Mouse (Mus musculus) MEL (cell line): Measurements from ENCODE around the gene Fam57a. TPM values are rescaled to one million over a fixed set of nuclear protein-coding genes. Genes with fewer than 3 reads are reported as not detected.
A peak's percentile ranks its signal among the peaks of the same experiment; 100 is the strongest.

Experiments
- DNase-seq: peaks from one replicate; pipeline ENCODE4 v3.0.0; 2011; ENCODE audit warnings: low read depth, low spot score
- H3K27ac ChIP-seq: 2 replicates; pipeline ENCODE4 v1.5.1; 2012; ENCODE audit warnings: low read depth, mild to moderate bottlenecking, control low read depth, low read length, moderate library complexity; ENCODE audit not compliant: control insufficient read depth
- H3K27me3 ChIP-seq, 2 experiments: fragments of 150-350 bp in 1 of 2; sonication (generic) in 1 of 2; 2 replicates each; pipeline ENCODE4 v1.6.1; 2012; ENCODE audit warnings: low read length in 2 of 2, mild to moderate bottlenecking in 2 of 2, improper control_type of control experiment in 1 of 2, moderate library complexity in 1 of 2; ENCODE audit not compliant: insufficient read depth in 2 of 2, control insufficient read depth in 1 of 2
- H3K36me3 ChIP-seq, 2 experiments: 2 replicates each; pipeline ENCODE4 v1.6.1; 2012 to 2014; ENCODE audit warnings: low read length in 2 of 2, improper control_type of control experiment in 1 of 2, inconsistent platforms in 1 of 2, mild to moderate bottlenecking in 1 of 2; ENCODE audit not compliant: insufficient read depth in 2 of 2, control insufficient read depth in 1 of 2
- H3K4me1 ChIP-seq, 2 experiments: fragments of 150-350 bp in 1 of 2; sonication (generic) in 1 of 2; 2 replicates each; pipeline ENCODE4 v1.6.1; 2012; ENCODE audit warnings: low read length in 2 of 2, improper control_type of control experiment in 1 of 2, mild to moderate bottlenecking in 1 of 2; ENCODE audit not compliant: insufficient read depth in 2 of 2, control insufficient read depth in 1 of 2
- H3K4me3 ChIP-seq, 2 experiments: fragments of 150-350 bp in 1 of 2; sonication (generic) in 1 of 2; 2 replicates each; pipeline ENCODE4 v1.5.1; 2012; ENCODE audit warnings: low read depth in 2 of 2, low read length in 2 of 2, mild to moderate bottlenecking in 2 of 2, moderate library complexity in 2 of 2, control low read depth in 1 of 2, improper control_type of control experiment in 1 of 2; ENCODE audit not compliant: control insufficient read depth in 1 of 2, insufficient read depth in 1 of 2
- H3K79me2 ChIP-seq: 2 replicates; pipeline ENCODE4 v1.6.1; 2012; ENCODE audit warnings: mild to moderate bottlenecking, low read length, moderate library complexity; ENCODE audit not compliant: control insufficient read depth, poor library complexity, insufficient read depth
- H3K9ac ChIP-seq: 2 replicates; pipeline ENCODE4 v1.6.1; 2012; ENCODE audit warnings: low read depth, mild to moderate bottlenecking, control low read depth, low read length, moderate library complexity; ENCODE audit not compliant: control insufficient read depth, poor library complexity, severe bottlenecking
- H3K9me3 ChIP-seq: fragments of 150-350 bp; sonication (generic); replicated peaks from 2 replicates; pipeline ENCODE4 v1.6.1; 2012; ENCODE audit warnings: mild to moderate bottlenecking, low read length, improper control_type of control experiment, moderate library complexity; ENCODE audit not compliant: insufficient read depth
- BHLHE40 ChIP-seq: IDR thresholded peaks from 2 replicates; pipeline ENCODE4 v1.6.1; 2012; ENCODE audit warnings: low read depth, mild to moderate bottlenecking, inconsistent platforms, low read length, improper control_type of control experiment, borderline replicate concordance
- CHD1 ChIP-seq: IDR thresholded peaks from 2 replicates; pipeline ENCODE4 v1.6.1; 2012; ENCODE audit warnings: low read depth, mild to moderate bottlenecking, inconsistent platforms, low read length, improper control_type of control experiment
- CHD2 ChIP-seq: IDR thresholded peaks from 2 replicates; pipeline ENCODE4 v1.6.1; 2011; ENCODE audit warnings: low read length, improper control_type of control experiment
- CTCF ChIP-seq, 3 experiments: IDR thresholded peaks in 2 of 3; conservative IDR thresholded peaks in 1 of 3; 2 replicates each; pipeline ENCODE4 v1.5.1; 2011 to 2012; ENCODE audit warnings: low read length in 3 of 3, low read depth in 2 of 3, mild to moderate bottlenecking in 2 of 3, improper control_type of control experiment in 1 of 3, inconsistent platforms in 1 of 3, mixed read lengths in 1 of 3, moderate library complexity in 1 of 3; ENCODE audit not compliant: control insufficient read depth in 1 of 3, insufficient read depth in 1 of 3, poor library complexity in 1 of 3, severe bottlenecking in 1 of 3
- E2F4 ChIP-seq: IDR thresholded peaks from 2 replicates; pipeline ENCODE4 v1.6.1; 2011; ENCODE audit warnings: low read depth, low read length, improper control_type of control experiment, borderline replicate concordance
- EP300 ChIP-seq, 2 experiments: IDR thresholded peaks; 2 replicates each; pipeline ENCODE4 v1.6.1; 2011; ENCODE audit warnings: improper control_type of control experiment in 2 of 2, low read length in 2 of 2, low read depth in 1 of 2, mild to moderate bottlenecking in 1 of 2
- ETS1 ChIP-seq: IDR thresholded peaks from 2 replicates; pipeline ENCODE4 v1.6.1; 2012; ENCODE audit warnings: low read depth, mild to moderate bottlenecking, inconsistent platforms, low read length, improper control_type of control experiment, moderate library complexity
- GABPA ChIP-seq: IDR thresholded peaks from 2 replicates; pipeline ENCODE4 v1.6.1; 2012; ENCODE audit warnings: low read depth, mild to moderate bottlenecking, inconsistent platforms, low read length, improper control_type of control experiment, moderate library complexity
- GATA1 ChIP-seq: IDR thresholded peaks from 2 replicates; pipeline ENCODE4 v1.6.1; 2011; ENCODE audit warnings: low read depth, low read length, improper control_type of control experiment
- KAT2A ChIP-seq: conservative IDR thresholded peaks from 2 replicates; pipeline ENCODE4 v1.6.1; 2012; ENCODE audit warnings: low read depth, low read length, improper control_type of control experiment, inconsistent platforms
- MAX ChIP-seq: IDR thresholded peaks from 2 replicates; pipeline ENCODE4 v1.6.1; 2011; ENCODE audit warnings: low read length, improper control_type of control experiment
- MAZ ChIP-seq: IDR thresholded peaks from 2 replicates; pipeline ENCODE4 v1.6.1; 2012; ENCODE audit warnings: low read depth, mild to moderate bottlenecking, inconsistent platforms, low read length, improper control_type of control experiment
- MEF2A ChIP-seq: IDR thresholded peaks from 2 replicates; pipeline ENCODE4 v1.6.1; 2014; ENCODE audit warnings: low read depth, mild to moderate bottlenecking, inconsistent platforms, low read length, improper control_type of control experiment; ENCODE audit not compliant: poor library complexity, insufficient replicate concordance, severe bottlenecking; ENCODE audit errors: extremely low read depth
- MYB ChIP-seq: IDR thresholded peaks from 2 replicates; pipeline ENCODE4 v1.6.1; 2011; ENCODE audit warnings: mild to moderate bottlenecking, low read depth, low read length, improper control_type of control experiment
- MYC ChIP-seq: IDR thresholded peaks from 2 replicates; pipeline ENCODE4 v1.6.1; 2011; ENCODE audit warnings: low read depth, mild to moderate bottlenecking, low read length, improper control_type of control experiment, moderate library complexity
- NELFE ChIP-seq: IDR thresholded peaks from 2 replicates; pipeline ENCODE4 v1.6.1; 2011; ENCODE audit warnings: low read depth, low read length, improper control_type of control experiment
- NRF1 ChIP-seq: IDR thresholded peaks from 2 replicates; pipeline ENCODE4 v1.6.1; 2014; ENCODE audit warnings: low read depth, mild to moderate bottlenecking, inconsistent platforms, low read length, improper control_type of control experiment, moderate library complexity; ENCODE audit not compliant: poor library complexity, insufficient read depth, severe bottlenecking
- POLR2A ChIP-seq, 2 experiments: IDR thresholded peaks; 2 replicates each; pipeline ENCODE4 v1.6.1; 2011 to 2012; ENCODE audit warnings: low read length in 2 of 2, mild to moderate bottlenecking in 2 of 2, control low read depth in 1 of 2, improper control_type of control experiment in 1 of 2, low read depth in 1 of 2, moderate library complexity in 1 of 2; ENCODE audit not compliant: control insufficient read depth in 1 of 2, insufficient read depth in 1 of 2, poor library complexity in 1 of 2
- POLR2AphosphoS2 ChIP-seq: IDR thresholded peaks from 2 replicates; pipeline ENCODE4 v1.6.1; 2011; ENCODE audit warnings: low read length, improper control_type of control experiment
- POLR2AphosphoS5 ChIP-seq: IDR thresholded peaks from 2 replicates; pipeline ENCODE4 v1.6.1; 2012; ENCODE audit warnings: low read depth, borderline replicate concordance, mild to moderate bottlenecking, inconsistent platforms, low read length, moderate library complexity, mixed read lengths
- RCOR1 ChIP-seq: IDR thresholded peaks from 2 replicates; pipeline ENCODE4 v1.6.1; 2012; ENCODE audit warnings: low read depth, mild to moderate bottlenecking, inconsistent platforms, low read length, improper control_type of control experiment
- SIN3A ChIP-seq: IDR thresholded peaks from 2 replicates; pipeline ENCODE4 v1.6.1; 2012; ENCODE audit warnings: low read length, improper control_type of control experiment, inconsistent platforms
- SMC3 ChIP-seq: IDR thresholded peaks from 2 replicates; pipeline ENCODE4 v1.6.1; 2011; ENCODE audit warnings: low read depth, low read length, improper control_type of control experiment
- TAL1 ChIP-seq: IDR thresholded peaks from 2 replicates; pipeline ENCODE4 v1.6.1; 2012; ENCODE audit warnings: mild to moderate bottlenecking, inconsistent platforms, low read length, moderate library complexity, mixed read lengths
- TBP ChIP-seq: IDR thresholded peaks from 2 replicates; pipeline ENCODE4 v1.8.0; 2011; ENCODE audit warnings: low read depth, low read length, improper control_type of control experiment
- TCF12 ChIP-seq: IDR thresholded peaks from 2 replicates; pipeline ENCODE4 v1.6.1; 2014; ENCODE audit warnings: low read depth, mild to moderate bottlenecking, inconsistent platforms, low read length, improper control_type of control experiment, moderate library complexity
- UBTF ChIP-seq: IDR thresholded peaks from 2 replicates; pipeline ENCODE4 v1.6.1; 2012; ENCODE audit warnings: low read depth, mild to moderate bottlenecking, inconsistent platforms, low read length, improper control_type of control experiment, moderate library complexity, borderline replicate concordance; ENCODE audit not compliant: insufficient read depth
- ZC3H11A ChIP-seq: IDR thresholded peaks from 2 replicates; pipeline ENCODE4 v1.6.1; 2012; ENCODE audit warnings: low read depth, mild to moderate bottlenecking, inconsistent platforms, low read length, improper control_type of control experiment
- ZKSCAN1 ChIP-seq: IDR thresholded peaks from 2 replicates; pipeline ENCODE4 v1.6.1; 2012; ENCODE audit warnings: low read depth, mild to moderate bottlenecking, inconsistent platforms, low read length, improper control_type of control experiment, moderate library complexity
- ZMIZ1 ChIP-seq: IDR thresholded peaks from 2 replicates; pipeline ENCODE4 v1.6.1; 2012; ENCODE audit warnings: low read depth, mild to moderate bottlenecking, inconsistent platforms, low read length, improper control_type of control experiment, moderate library complexity
- polyA plus RNA-seq, 2 experiments: library from polyadenylated mRNA; stranded (reverse) in 1 of 2; unstranded in 1 of 2; fragments of >175 nt in 1 of 2; fragments of >200 nt in 1 of 2; gene quantifications; 2 replicates each; pipeline versions ENCODE4 v1.2.1 to v1.2.4; 2012; ENCODE audit warnings: low replicate concordance in 2 of 2, low read depth in 1 of 2; ENCODE audit not compliant: insufficient read length in 2 of 2, insufficient read depth in 1 of 2, missing spikeins in 1 of 2
- total RNA-seq: library from RNA; depleted of rRNA; stranded (reverse); fragments of 300-350 nt; gene quantifications from 2 replicates; pipeline ENCODE4 v1.2.3, GENCODE M21; 2012

Gene Fam57a
- total and polyA plus RNA-seq, 3 experiments = 8.5 to 8.8 TPM; not detected in 1

DNA sequence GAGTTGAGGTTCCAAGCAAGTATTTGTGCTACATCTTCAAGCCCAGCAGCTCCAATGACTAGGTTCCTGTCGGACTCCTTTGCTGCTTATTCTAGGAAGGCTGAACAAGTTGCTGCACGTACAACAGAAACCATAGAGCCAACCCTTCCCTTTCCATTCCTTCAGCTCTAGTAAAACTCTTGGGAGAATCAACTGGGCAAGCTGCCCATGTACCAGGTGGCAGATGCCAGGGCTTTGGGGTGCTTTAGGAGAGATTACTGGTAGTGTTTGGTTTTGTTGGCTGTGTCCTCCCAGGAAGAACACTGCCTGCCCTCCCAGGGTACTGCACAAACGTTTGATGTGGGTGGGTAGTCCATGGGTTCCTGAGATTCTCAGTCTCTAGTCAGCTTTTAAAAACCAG lies 72.6 kb downstream of the Fam57a start:
- no peak for DNase-seq
- Histone ChIP-seq H3K9me3 (no peaks in the 10 kb centered on the region), H3K36me3 (peaks cover 0 to 2% of the 10 kb centered on the region in 2 experiments; a peak in 2 of 4 replicates), H3K4me3 (no peak overlapping the region), H3K4me1 (no peaks in the 10 kb centered on the region), H3K79me2 (no peaks in the 10 kb centered on the region), H3K27ac (no peak overlapping the region), H3K27me3 (no peaks in the 10 kb centered on the region), H3K9ac (no peak overlapping the region)
- TF ChIP-seq RCOR1 = no peak
- TF ChIP-seq MYB = no peak
- TF ChIP-seq ZMIZ1 = no peak; the same call in 1 of the 2 replicates
- TF ChIP-seq CTCF (IDR thresholded peaks at IDR 0.05 in 2 of 3, conservative IDR thresholded peaks at IDR 0.05 in 1 of 3; ENCODE audit: control insufficient read depth in 1 of 3, insufficient read depth in 1 of 3, low read depth in 2 of 3, low read length in 3 of 3, poor library complexity in 1 of 3, severe bottlenecking in 1 of 3) = no peak
- no peak for TF ChIP-seq UBTF

DNA sequence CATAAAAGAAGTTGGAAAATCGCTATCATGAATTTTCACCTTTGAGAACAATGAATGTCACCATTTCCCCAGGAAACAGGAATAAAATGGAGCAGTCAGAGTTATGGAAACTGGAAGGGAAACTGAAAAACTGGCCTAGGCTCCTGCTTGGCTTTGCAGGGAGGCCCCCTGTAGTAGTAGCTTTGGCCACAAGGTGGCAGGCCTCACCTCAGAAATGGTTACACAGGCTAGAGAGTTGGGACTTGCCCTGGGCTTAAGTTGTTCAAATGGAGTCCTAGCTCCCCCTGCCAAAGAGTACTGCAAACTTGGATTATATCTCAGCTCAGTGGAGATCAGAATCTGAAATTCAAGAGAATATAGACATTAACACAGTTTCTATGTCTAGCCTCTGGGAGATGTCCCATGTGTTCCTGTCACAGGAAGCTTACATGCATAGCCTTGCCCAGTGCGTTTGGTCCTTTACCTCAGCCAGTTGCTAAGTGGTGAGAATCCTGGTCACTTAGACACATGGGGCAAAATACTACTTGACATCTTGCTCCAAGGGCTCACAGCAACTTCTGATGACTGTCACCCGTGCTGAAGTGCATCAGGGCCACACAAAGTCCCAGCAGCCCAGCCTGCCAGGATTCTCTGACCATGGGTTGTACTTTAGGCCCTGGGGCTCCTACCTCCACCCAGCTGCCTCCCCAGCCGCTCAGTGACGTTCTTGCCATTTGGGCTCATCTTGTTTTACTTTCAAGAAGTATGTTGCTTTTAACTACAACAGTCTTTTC lies 73.9 kb downstream of the Fam57a start:
- Histone ChIP-seq H3K4me3 (no peak overlapping the region), H3K9me3 (no peaks in the 10 kb centered on the region), H3K27me3 (no peaks in the 10 kb centered on the region), H3K9ac (no peak overlapping the region), H3K27ac (no peak overlapping the region), H3K79me2 (no peaks in the 10 kb centered on the region), H3K36me3 (no peaks in the 10 kb centered on the region; a peak in 2 of 4 replicates), H3K4me1 (no peaks in the 10 kb centered on the region)
- DNase-seq = peak; percentile 84
- no peak for TF ChIP-seq POLR2AphosphoS5
- TF ChIP-seq KAT2A = no peak
- TF ChIP-seq NRF1 = no peak
- no peak for TF ChIP-seq ZKSCAN1
- TF ChIP-seq EP300 (IDR thresholded peaks at IDR 0.05; ENCODE audit: low read depth in 1 of 2, low read length in 2 of 2) = no peak
- peak; percentile 38; the same call in 1 of the 2 replicates for TF ChIP-seq MAZ
- TF ChIP-seq NELFE = no peak
- TF ChIP-seq TCF12 = no peak
- TF ChIP-seq SMC3 = peak; percentile 95
- TF ChIP-seq CHD1 = no peak
- TF ChIP-seq MEF2A = no peak
- TF ChIP-seq MAX = no peak
- no peak for TF ChIP-seq GATA1
- TF ChIP-seq POLR2A (IDR thresholded peaks at IDR 0.05; ENCODE audit: control insufficient read depth in 1 of 2, insufficient read depth in 1 of 2, low read depth in 1 of 2, low read length in 2 of 2, poor library complexity in 1 of 2) = no peak
- peak; percentile 90 for TF ChIP-seq ZC3H11A
- TF ChIP-seq UBTF = no peak
- TF ChIP-seq GABPA = no peak
- TF ChIP-seq TBP = no peak
- peak; percentile 84 to 90 (median 88) for TF ChIP-seq CTCF (IDR thresholded peaks at IDR 0.05 in 2 of 3, conservative IDR thresholded peaks at IDR 0.05 in 1 of 3; ENCODE audit: control insufficient read depth in 1 of 3, insufficient read depth in 1 of 3, low read depth in 2 of 3, low read length in 3 of 3, poor library complexity in 1 of 3, severe bottlenecking in 1 of 3)
- TF ChIP-seq RCOR1 = 0 out of 2 replicates have a peak, but pooled peaks have one; percentile 1
- no peak for TF ChIP-seq ETS1
- no peak for TF ChIP-seq CHD2
- no peak for TF ChIP-seq TAL1
- TF ChIP-seq POLR2AphosphoS2 = no peak
- no peak for TF ChIP-seq BHLHE40
- no peak for TF ChIP-seq E2F4
- TF ChIP-seq MYC = no peak
- peak; percentile 39; the same call in 1 of the 2 replicates for TF ChIP-seq SIN3A
